Mouse (Mus musculus): ENCODE results near the gene Cpped1.

Cpped1 gene

GRCm38 (mm10) chr16:11909035-11909591, at the start of gene Cpped1:
Gene Cpped1 (minus strand): TSS chr16:11909445.
- peak; percentile 93 for DNase-seq

- peak; percentile 73 for DNase-seq
Measured at GRCm38 (mm10) chr16:11940477-11940876, 31.2 kb upstream of the Cpped1 start.

- no peak for DNase-seq
Measured at GRCm38 (mm10) chr16:11910801-11911200, 1.6 kb upstream of the Cpped1 start.

- DNase-seq = no peak
Measured at GRCm38 (mm10) chr16:11909817-11910216, 572 bp upstream of the Cpped1 start.

GRCm38 (mm10) chr16:11908461-11909014, 707 bp downstream of the Cpped1 start:
- DNase-seq = peak; percentile 13

- no peak for DNase-seq
Measured at GRCm38 (mm10) chr16:11907816-11908215, 1.4 kb downstream of the Cpped1 start.

- no peak for DNase-seq
Measured at GRCm38 (mm10) chr16:11906906-11907305, 2.3 kb downstream of the Cpped1 start.

GRCm38 (mm10) chr16:11905216-11905615, 4.0 kb downstream of the Cpped1 start:
- no peak for DNase-seq

GRCm38 (mm10) chr16:11902007-11902406, 7.2 kb downstream of the Cpped1 start:
- no peak for DNase-seq

GRCm38 (mm10) chr16:11900341-11900740, 8.9 kb downstream of the Cpped1 start:
- DNase-seq = no peak

- DNase-seq = no peak
Measured at GRCm38 (mm10) chr16:11896411-11896810, 12.8 kb downstream of the Cpped1 start.

- DNase-seq = no peak
Measured at GRCm38 (mm10) chr16:11894877-11895276, 14.4 kb downstream of the Cpped1 start.

- no peak for DNase-seq
Measured at GRCm38 (mm10) chr16:11890186-11890585, 19.1 kb downstream of the Cpped1 start.

GRCm38 (mm10) chr16:11889741-11890140, 19.5 kb downstream of the Cpped1 start:
- DNase-seq = no peak

GRCm38 (mm10) chr16:11881795-11882194, 27.4 kb downstream of the Cpped1 start:
- DNase-seq = no peak

GRCm38 (mm10) chr16:11880461-11880860, 28.8 kb downstream of the Cpped1 start:
- no peak for DNase-seq

- no peak for DNase-seq
Measured at GRCm38 (mm10) chr16:11879196-11879595, 30.0 kb downstream of the Cpped1 start.

- no peak for DNase-seq
Measured at GRCm38 (mm10) chr16:11875227-11875626, 34.0 kb downstream of the Cpped1 start.

GRCm38 (mm10) chr16:11873292-11873691, 36.0 kb downstream of the Cpped1 start:
- no peak for DNase-seq

- DNase-seq = no peak
Measured at GRCm38 (mm10) chr16:11868486-11868885, 40.8 kb downstream of the Cpped1 start.

- no peak for DNase-seq
Measured at GRCm38 (mm10) chr16:11852716-11853605, 56.3 kb downstream of the Cpped1 start.

GRCm38 (mm10) chr16:11848990-11849658, 60.1 kb downstream of the Cpped1 start:
- no peak for DNase-seq

GRCm38 (mm10) chr16:11845309-11845708, 63.9 kb downstream of the Cpped1 start:
- no peak for DNase-seq

Measured in kidney, postnatal 10 days (tissue).